Mouse (Mus musculus) 416B (cell line): ENCODE results near the gene Cfap65.

Experiments used
- DNase-seq: peaks from one replicate; pipeline ENCODE4 v3.0.0; 2011; ENCODE audit warnings: low read depth

Gene Cfap65

GRCm38 (mm10) chr1:74939762-74940161 lies 4.4 kb upstream of the Cfap65 start:
- DNase-seq: peak; percentile 28

- DNase-seq: no peak
Measured at GRCm38 (mm10) chr1:74936221-74936830, 927 bp upstream of the Cfap65 start.

DNA sequence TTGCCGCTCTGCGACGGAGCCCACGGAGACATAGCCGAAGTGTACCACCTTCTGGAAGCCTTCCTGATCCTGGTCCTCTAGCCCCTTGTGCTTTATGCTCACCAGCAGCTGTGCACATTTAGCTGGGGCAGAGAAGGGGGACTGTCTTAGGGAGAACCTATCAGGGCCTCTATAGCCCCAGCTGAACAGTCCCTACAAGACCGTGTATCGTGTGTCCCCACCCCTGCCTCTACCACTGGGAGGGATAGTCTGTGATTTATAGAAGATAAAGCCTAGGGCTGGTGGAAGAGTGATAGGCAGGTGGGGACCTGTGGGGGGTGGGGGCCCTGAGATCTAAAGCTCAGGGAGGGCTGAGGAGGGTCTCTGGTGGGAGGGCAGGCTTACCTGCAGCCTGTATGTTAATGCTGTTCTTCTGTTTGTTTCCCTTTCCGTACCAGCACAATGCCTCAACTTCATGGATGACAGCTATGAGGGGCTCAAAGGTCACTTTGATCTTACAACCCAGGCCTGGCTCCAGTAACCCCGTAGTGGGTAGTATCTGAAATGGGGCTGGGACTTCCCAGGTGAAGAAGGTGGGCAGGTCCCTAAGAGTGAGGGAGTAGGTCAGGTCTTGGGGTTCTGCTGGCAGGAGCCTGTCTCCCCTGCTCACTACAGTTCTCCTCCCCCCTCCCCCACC lies 7.6 kb downstream of the Cfap65 start:
- no peak for DNase-seq

- peak; percentile 4 for DNase-seq
Measured at GRCm38 (mm10) chr1:74926721-74927120, 8.7 kb downstream of the Cfap65 start.

- peak; percentile 15 for DNase-seq
Measured at GRCm38 (mm10) chr1:74924464-74924863, 10.9 kb downstream of the Cfap65 start.

DNA sequence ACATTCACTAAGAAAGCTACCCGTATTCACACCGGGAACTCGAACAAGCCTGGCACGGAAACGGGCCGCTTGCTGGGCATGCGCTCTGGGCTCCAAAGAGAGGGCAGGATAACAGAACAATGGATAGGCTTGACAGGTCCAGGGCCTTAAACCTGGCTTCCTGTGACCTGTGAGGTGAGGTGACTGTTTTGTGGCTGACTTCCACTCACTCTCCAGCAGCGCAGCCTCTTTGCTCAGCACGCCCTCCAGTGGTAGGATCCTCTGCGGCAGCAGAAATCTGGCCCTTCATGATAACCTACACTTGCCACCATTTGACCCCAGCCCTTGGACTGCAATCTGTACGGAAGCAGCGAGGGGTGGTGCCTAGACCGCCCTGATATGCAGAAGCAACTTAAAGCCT lies 19.7 kb downstream of the Cfap65 start:
- DNase-seq: no peak

- no peak for DNase-seq
Measured at GRCm38 (mm10) chr1:74902191-74902590, 33.2 kb downstream of the Cfap65 start.

GRCm38 (mm10) chr1:74901686-74902085 lies 33.7 kb downstream of the Cfap65 start:
- peak; percentile 61 for DNase-seq

GRCm38 (mm10) chr1:74900341-74901285 lies 34.8 kb downstream of the Cfap65 start:
- no peak for DNase-seq

DNA sequence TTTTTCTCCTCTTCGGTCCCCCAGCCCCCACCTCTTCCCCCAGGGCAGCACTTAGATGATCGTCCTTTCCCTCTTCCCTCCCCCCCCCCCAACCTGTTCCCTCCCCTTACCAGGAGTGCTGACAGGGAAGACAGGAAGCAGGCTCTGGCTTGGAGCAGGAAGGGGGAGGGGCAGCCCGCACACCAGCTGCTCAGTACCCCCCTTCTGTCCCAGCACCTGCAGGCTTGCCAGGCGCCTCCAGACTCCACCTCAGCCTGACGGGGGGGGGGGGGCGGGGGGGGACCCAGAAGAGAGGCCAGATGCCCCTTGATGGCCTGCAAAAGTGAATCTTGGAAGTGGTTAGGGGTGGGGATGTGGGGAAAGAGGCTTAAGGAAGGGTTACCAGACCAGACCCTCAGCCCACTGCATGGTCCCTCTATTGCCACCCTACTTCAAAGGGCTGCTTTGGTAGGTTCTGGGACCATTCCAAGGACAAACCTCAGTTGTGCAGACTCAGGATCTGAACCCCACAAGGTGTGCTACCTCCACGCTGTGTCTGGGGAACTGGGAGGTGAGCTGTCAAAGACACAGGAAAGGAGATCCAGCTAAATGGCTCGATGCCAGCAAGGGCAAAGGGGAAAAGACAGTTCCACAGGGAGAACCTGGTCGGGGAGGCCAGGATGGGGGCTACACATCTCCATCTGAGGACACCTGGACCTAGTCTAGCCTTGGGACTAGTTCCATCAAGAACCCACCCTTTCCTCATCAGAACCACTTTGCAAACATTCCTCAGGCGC lies 36.6 kb downstream of the Cfap65 start:
- no peak for DNase-seq

- DNase-seq: no peak
Measured at GRCm38 (mm10) chr1:74897976-74898375, 37.4 kb downstream of the Cfap65 start.

GRCm38 (mm10) chr1:74894966-74895365 lies 40.4 kb downstream of the Cfap65 start:
- DNase-seq: peak; percentile 60

DNA sequence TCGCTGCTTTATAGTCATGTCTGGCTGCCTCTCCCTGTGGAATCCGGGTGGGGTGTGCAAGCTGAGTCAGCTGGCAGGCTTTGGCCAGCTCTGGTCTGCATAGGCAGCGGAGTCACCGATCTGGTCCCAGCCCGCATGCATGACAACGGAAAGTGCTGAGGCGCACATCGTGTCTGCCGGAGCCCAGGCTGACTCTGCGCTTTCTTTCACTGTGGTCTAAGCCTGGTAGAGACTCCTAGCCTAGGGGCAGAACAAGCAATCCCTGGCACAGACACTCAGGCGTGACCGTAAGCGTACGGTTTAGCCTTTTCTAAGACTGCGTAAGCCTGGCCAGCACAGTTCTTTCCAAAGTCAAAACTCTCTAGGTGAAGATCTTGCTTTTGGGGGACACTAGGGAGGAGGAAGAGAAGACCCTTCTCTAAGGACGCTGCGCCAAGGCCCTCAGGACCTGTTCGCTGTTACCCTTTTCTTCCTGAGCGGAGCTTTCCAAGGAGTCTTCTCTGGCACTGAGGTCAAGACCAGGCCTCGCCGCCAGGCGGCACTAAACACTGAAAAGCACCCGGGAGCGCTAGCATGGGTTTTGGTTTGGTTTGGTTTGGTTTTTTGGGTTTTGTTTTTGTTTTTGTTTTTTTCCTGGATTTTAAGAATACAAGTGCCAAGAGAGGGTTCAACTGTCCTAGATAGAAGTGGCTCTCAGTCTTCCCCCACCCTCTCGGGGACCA lies 42.1 kb downstream of the Cfap65 start, which contains the start of gene Cryba2:
Cryba2 (minus strand) TSS at position 10 of the 722 bp plus-strand sequence.
- DNase-seq: peak; percentile 10

DNA sequence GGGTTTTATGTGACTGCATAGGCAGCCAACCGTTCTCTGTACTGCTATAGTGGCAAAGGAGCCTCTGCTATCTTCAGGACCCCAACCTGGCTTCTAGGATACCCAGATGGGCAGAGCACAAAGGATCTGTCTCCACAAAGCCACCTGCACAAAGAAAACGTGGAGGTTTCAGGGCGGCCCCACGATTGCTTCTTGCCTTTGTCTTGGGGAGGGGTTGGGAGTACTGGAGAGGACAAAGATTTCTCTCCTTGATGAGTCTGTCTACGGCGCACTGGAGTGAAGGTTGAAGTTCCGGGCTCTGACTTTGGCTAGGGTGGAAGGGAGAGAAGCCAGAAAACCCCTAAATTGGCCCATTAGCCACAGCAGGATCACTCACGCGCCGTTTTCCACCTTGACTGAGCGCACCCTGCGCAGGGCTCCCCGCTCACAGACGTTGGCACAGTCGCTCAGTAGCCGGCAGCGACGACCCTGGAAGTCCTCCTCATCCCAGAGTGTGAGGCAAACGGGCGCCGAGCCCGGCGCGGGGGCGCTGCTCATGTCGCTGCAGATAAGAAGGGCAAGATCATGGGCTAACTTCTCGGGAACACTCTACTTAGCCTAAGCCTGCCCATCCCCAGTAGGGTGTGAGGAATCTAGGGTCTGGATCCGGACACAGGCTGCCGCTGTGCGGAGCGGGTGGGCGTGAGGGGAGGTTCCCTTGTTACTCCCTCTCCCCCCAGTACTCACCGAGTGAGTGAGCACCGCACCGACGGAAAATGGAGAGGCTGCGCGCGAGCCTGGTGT lies 42.9 kb downstream of the Cfap65 start:
- no peak for DNase-seq

DNA sequence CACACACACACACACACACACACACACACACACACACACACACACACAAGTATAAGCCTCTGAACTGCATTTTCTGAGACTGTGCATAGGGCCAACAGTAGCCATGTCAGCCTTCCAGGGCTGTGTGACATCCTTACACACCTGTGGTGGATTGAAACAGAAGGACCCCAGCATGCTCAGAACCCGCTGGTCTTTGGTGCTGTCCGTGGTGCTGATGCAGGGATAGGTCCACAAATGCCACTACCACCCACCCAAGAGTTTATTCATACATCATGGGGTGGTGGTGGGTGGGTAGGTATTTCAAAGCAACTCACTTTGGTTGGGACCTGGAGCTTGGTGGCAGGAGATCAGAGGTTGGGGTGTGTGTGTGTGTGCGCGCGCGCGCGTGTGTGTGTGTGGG lies 43.9 kb downstream of the Cfap65 start:
- DNase-seq: peak; percentile 35

- DNase-seq: no peak
Measured at GRCm38 (mm10) chr1:74885369-74886042, 49.9 kb downstream of the Cfap65 start, which contains the start of gene Fev. Fev (minus strand) TSS chr1:74885419.

DNA sequence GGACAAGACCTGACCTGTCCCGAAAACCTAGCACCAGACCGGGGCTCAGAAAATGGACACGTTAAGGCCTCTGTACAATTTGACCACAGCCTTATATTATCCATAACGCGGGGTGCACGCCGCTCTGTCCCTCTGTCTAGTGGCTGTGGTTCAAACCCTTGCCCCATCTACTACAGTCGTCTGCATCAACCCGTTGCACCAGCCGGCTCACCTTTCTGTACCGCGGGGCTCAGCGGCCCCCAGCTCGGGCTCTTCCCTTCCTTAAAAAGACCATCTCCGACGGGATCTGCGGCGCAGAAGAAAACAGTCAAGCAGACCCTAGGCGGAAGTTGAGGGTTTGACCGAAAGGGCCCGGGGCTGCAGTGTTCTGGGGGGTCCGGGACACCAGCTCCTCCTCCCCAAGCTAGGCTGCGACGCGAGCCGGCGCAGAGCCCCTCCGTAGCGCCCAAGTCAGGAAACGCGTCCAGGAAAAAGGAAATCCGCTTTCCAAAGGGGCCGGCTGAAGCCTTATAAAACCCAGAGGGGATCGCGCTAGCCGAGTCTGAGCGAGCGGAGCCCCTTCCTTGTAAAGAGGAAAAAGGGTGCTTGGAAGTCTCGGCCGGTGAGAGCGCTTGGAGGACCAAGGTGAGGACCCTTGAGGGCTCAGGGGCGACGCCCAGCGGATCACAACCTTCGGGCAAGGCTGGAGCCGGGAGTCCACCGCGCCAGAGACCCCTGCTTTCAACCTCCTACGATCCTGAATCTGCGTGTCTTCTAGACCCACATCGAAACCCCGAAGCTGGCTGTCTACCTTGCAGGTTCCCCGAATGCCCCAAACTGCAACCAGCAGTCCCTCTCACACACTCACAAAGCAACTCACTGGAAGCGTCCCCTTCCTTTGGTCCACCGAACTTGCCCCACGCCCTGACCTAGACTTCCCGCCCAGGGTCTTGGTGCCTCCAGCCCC lies 50.9 kb downstream of the Cfap65 start:
- no peak for DNase-seq

- no peak for DNase-seq
Measured at GRCm38 (mm10) chr1:74883441-74883840, 52.0 kb downstream of the Cfap65 start.

DNA sequence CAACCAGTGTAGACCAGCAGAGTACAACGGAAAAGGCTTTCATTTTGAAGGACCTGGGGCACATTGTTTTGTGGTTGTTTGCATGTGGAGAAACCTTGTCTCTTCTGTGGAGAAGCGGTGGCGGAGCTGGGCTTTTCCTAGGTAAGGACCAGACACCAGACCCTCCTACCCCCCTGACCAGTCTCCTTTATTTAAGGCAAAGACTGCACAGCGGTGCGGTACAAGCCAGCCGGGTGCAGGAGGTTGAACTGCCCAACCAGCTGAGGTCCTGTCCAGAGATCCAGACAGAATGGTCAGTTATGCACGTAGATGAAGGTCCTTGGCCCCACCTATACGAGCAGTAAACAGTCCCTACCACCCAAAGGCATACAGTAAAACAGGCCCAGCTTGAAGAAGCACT lies 52.6 kb downstream of the Cfap65 start:
- no peak for DNase-seq
